Mouse (Mus musculus) adipocyte (in vitro differentiated cells): Measurements from ENCODE around the gene Naa40.

Experiments
- DNase-seq: peaks from one replicate; pipeline ENCODE4 v3.0.0-alpha.2; 2016; ENCODE audit warnings: low spot score

Naa40 gene

GRCm38 (mm10) chr19:7214484-7214883 lies 26.5 kb downstream of the Naa40 start:
- DNase-seq = peak; percentile 56

GRCm38 (mm10) chr19:7213010-7213409 lies 28.0 kb downstream of the Naa40 start:
- peak; percentile 72 for DNase-seq

- DNase-seq = no peak
These were observed 28.8 kb downstream of the Naa40 start for GRCm38 (mm10) chr19:7212216-7212615.

- no peak for DNase-seq
These were observed 30.9 kb downstream of the Naa40 start for GRCm38 (mm10) chr19:7209907-7210646.

GRCm38 (mm10) chr19:7205753-7206736 lies 34.9 kb downstream of the Naa40 start, which contains the start of gene Otub1:
Otub1 (minus strand) TSS chr19:7206316.
- DNase-seq = peak; percentile 94

GRCm38 (mm10) chr19:7205326-7205725 lies 35.7 kb downstream of the Naa40 start:
- DNase-seq = peak; percentile 63

- DNase-seq = no peak
These were observed 36.1 kb downstream of the Naa40 start for GRCm38 (mm10) chr19:7204898-7205297.

- no peak for DNase-seq
These were observed 40.6 kb downstream of the Naa40 start for GRCm38 (mm10) chr19:7200427-7200826.

- DNase-seq = no peak
These were observed 41.9 kb downstream of the Naa40 start for GRCm38 (mm10) chr19:7199089-7199488.

- no peak for DNase-seq
These were observed 43.5 kb downstream of the Naa40 start for GRCm38 (mm10) chr19:7197445-7197844.

- no peak for DNase-seq
These were observed 44.2 kb downstream of the Naa40 start for GRCm38 (mm10) chr19:7196741-7197270.

- peak; percentile 46 for DNase-seq
These were observed 44.9 kb downstream of the Naa40 start for GRCm38 (mm10) chr19:7195900-7196728.

- no peak for DNase-seq
These were observed 48.4 kb downstream of the Naa40 start for GRCm38 (mm10) chr19:7192561-7192967.

- no peak for DNase-seq
These were observed 49.3 kb downstream of the Naa40 start for GRCm38 (mm10) chr19:7191639-7192038.

GRCm38 (mm10) chr19:7190986-7191385 lies 50.0 kb downstream of the Naa40 start:
- DNase-seq = no peak

- DNase-seq = no peak
These were observed 52.0 kb downstream of the Naa40 start for GRCm38 (mm10) chr19:7189026-7189425.

GRCm38 (mm10) chr19:7187157-7187556 lies 53.8 kb downstream of the Naa40 start:
- DNase-seq = no peak

- DNase-seq = no peak
These were observed 55.2 kb downstream of the Naa40 start for GRCm38 (mm10) chr19:7185715-7186291.

GRCm38 (mm10) chr19:7185059-7185458 lies 55.9 kb downstream of the Naa40 start:
- DNase-seq = no peak

- DNase-seq = no peak
These were observed 57.6 kb downstream of the Naa40 start for GRCm38 (mm10) chr19:7183419-7183818.

GRCm38 (mm10) chr19:7182273-7182949 lies 58.6 kb downstream of the Naa40 start:
- no peak for DNase-seq
